Mouse (Mus musculus) regulatory T cell (primary cell): ENCODE results near the gene Stk38.
"Not testable (repeated sequence)": the region's sequence is repeated elsewhere in the genome, so short reads cannot be mapped to it uniquely, and the experiment has no call there.

Experiments used
- in situ Hi-C: fragments of 300-600 bp; cut with MboI, MseI; formaldehyde crosslinking; loops from one replicate; pipeline ENCODE4 v1.15.1; 2025; ENCODE audit warnings: high pct_unique_total_duplicates

The Stk38 gene

DNA sequence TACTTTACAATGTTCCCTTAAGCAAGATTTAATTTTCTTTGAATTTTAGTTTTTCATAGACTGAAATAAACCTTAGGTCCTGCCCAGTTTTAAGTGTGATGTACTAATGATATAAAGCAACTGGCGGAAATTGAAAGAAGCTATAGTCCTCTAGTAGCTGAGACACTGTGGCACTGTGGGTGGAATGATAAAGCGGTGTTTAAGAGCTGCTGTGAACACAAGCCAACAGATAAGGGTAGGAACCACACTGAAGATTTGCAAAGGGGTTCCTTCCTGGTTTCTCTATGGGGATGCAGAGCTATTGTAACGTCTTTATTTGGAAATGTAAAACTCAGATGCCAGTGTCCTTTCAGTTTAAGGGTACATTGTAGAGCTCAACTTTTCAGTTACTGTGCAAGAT lies 33.8 kb upstream of the Stk38 start:
- in situ Hi-C loops = not testable (repeated sequence)

DNA sequence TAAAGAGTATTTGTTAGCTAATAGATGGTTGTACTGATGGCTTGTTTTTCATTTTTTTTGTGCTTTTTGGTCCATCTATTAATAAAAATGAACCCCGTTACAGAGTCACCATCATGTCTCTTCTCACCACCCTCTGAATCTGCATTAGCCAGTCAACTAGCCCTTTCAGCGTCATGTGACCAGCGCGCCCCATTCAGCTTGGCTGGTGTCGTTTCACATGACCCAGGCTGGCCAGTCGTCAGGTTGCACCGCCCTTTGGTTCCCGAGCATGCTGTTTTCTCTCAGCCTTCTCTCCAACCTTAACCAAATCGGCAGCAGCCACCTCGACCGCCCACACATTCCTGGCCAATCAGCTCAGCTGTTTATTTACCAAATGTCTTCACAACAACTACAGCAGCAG lies 31.6 kb upstream of the Stk38 start:
- in situ Hi-C loops = no loop called here

DNA sequence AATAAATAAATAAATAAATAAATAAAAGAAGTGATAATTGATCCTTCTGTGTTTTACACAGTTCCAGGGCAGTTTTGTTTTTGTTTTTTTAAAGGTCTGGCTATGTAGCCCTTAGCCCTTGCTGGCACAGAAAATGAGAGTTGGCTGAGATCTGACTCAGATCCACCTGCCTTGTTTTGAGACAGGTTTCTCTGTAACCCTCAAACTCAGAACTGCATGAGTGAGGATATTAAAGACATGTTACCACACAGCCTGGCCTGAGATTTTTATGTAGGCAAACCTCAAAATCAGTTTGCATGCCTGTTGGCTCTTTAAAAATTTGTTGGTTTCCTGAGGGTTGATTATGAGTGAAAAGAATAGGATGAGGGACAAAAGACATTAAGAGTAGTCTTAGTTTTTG lies 27.7 kb upstream of the Stk38 start:
- in situ Hi-C loops = no loop called here

DNA sequence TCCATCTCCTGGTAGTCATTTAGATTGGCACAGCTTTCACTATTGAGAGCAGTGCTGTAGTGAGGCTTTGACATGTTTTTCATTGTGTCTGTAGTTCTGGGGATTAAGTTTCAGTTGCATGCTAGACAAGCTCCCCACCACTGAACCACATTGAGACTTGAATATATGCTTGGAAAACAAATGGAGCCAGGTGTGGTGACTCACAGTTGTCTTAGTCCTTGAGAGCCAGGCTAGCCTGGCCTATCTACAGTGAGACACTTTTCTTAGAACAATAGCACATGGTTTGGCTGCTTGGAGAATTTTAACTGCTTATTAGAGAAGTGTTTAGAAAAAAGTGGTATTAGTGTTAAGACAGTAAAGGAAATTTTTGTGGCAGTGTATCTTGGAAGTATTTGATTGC lies 26.5 kb upstream of the Stk38 start:
- in situ Hi-C loops = no loop called here

DNA sequence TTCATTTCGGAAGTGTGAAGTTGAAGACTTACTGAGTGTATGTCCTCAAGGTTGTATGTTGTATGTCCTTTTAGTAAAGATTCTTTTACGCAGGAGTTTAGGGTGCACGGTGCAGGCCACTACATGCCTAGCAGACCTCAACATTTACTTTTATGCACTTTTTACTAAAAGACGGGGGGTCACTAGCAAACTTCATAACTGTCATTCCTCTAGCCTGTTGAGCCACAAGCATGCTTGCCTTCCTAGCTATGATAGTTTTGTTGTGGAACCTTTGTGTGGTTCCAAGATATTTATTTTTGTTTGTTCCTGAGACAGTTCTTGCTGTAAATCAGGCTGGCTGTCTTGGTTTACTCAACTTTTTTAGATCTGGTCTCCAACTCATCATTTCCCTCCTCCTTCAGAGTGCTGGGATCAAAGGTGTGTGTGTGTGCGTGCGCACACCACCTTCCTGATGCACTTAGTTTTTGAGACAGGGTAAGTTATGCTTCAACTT lies 25.8 kb upstream of the Stk38 start:
- in situ Hi-C loops = no loop called here

DNA sequence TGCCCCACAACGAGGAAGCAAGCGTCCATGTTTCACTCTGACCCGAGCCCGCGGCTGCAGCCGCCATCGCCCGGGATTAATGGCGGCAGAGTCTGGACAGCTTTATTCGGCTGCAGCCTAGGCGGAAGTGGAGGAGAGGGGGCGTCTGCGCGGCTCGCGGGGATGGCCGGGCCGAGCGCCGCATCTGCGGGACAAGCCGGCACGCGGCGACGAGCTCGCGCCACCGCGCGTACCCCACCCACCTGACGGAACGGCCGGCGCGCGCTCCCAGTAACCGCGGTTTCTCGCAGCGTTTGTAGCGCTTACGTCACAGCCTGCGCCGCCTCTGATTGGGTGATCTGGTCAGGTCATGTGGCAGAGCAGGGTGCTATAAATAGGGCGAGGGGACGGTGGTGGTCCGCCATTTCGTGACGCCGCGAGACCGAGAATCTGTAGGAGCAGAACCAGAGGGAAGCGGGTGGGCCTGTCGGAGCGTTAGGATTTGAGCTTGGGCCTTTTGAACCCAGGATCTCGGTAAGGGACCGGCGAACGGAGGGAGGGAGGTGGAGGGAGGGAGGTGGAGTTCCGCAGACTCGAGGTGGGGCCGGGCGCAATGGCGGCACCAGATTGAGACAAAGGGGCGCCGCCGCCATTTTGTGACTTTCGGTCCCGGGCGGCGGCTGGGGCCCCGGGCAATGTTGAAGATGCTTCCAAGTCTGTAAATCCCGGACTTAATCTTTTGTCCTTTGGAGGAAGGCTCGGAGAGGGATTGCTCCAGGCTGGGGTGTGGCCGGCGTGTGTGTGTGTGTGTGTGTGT lies 24.7 kb upstream of the Stk38 start, which contains the start of gene Srsf3:
Gene Srsf3, plus strand, starts transcription at position 355 of the 796 bp plus-strand sequence.
- in situ Hi-C loops = no loop called here

DNA sequence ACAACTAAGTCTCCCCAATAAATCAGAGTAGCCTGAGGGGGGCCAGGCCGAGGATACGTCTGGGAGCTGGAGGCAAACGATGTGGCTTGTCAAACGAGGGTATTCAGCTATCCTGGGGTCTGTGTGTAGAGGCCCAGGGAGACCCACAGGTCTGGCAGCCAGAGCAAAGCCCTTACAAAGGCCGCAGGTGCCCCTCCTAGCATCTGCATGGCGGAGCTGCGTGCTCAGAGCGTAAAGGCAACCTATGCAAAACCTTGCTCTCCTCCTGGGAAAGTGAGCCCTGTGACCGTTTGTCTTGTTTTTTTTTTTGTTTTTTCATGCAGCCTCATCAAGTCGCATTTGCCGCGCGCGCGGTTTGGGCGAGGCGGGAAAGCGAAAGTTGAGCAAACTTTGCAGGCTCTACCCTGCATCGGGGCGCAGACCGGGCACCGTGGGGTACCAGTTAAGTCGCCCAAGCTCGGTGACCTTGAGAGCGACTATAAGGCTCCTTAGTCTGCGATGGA lies 24.0 kb upstream of the Stk38 start:
- in situ Hi-C loops = no loop called here

DNA sequence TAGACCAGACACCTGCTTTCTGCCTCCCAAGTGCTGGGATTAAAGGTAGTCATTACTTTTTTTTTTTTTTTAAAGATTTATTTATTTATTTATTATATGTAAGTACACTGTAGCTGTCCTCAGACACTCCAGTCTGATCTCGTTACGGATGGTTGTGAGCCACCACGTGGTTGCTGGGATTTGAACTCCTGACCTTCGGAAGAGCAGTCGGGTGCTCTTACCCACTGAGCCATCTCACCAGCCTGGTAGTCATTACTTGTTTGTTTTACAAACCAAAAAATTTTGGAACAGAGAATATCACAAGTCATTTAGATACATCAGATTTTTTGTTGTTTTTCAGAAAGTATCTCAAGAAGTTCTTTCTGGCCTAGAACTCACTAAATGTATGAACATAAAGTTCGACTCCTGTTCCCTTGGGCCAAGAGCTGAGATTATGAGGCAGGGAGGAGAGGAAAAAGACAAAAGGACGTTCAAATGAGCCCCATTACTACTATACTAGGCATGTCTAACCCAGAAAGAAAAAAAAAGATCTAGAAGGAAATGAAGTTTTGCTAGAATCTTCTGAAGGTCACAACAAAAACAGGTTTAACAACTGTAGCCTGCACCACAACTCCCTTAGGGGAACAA lies 23.4 kb upstream of the Stk38 start:
- in situ Hi-C loops = not testable (repeated sequence)

DNA sequence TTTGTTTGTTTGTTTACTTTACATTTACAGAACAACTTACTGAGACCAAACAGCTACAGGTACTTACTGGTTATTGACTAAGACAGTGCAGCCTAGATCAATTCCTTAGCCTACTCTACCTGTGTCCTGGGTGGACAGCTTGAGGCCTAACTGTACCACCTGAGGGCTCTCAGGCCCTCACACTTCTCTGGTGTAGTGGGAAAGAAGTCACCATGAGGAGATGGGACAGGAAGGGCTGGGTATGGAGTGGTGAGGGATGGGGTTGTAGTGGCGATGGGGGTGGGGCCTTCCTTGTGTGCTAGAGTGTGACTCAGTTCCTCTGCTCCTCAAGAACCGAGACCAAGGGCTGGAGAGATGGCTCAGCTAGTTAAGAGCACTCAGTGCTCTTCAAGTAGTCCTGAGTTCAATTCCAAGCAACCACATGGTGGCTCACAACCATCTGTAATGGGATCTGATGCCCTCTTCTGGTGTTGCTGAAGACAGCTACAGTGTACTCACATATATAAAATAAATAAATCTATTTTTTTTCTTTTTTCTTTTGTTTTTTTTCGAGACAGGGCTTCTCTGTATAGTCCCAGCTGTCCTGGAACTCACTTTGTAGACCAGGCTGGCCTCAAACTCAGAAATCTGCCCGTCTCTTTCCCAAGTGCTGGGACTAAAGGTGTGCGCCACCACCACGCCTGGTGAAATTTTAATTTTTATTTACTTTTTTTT lies 22.7 kb upstream of the Stk38 start:
- in situ Hi-C loops = no loop called here

DNA sequence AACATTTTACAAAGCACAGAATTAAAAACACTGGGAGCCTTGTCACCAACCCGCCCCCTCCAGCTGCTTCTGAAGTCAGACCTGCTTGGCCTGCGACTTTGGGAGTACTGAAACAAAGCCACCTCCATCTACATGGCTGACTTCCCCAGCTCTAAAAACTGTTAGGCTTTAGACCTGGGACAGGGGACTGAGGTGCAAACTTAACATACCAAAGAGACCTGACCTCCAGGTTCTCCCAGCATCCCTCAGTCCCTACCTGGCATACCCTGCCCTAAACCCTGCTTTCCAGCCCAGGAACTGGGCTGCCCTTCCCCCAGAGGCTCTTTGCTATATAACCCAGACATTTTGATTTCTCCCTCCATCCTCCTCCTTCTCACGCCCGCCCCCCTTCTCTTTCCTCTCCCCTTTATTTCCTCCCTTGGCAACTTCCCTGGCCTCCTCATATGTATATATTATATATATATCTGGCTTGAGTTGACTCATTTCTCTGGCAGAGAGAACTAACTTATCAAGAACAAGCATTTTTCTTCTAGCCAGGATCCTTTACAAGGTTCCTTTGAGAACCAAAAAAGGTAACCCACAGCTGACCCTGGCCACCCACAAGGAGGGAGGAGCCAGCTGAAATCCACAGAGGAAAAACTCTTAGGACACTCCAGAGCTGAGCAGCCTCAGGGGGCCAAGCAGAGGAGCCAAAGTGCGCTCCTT lies 19.0 kb upstream of the Stk38 start:
- in situ Hi-C loops = no loop called here

DNA sequence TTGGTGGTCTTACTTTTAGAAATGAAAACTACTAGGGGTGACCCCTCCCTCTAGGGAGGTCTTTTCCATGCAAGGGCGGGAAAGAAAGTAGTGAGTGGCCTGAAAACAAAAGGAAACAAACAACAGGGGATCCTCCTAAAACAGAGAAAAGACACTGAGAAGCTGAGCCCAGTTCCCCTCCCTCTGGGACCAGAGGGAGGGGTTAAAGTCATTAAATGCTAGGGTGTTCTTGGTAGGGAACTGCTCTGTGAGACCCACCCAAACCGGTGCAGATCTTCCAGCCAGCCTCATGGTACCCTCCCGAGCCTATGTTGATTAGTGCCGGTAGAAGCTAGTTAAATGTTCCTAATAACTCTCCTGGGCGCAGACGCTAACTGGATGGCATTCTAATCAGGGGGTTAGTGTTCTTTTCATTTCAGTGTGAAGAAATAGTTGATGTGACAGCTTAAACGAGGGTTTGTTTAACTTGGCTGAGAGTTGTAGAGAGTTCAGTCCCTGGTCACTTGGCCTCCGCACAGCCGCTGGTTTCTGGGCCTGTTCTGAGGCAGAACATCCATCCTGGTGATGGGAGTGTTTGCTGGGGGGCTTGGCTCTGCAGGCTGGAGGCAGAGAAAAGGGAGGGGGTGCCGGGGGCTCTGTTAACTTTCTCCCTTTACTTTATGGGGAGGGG lies 17.2 kb upstream of the Stk38 start:
- in situ Hi-C loops = no loop called here

DNA sequence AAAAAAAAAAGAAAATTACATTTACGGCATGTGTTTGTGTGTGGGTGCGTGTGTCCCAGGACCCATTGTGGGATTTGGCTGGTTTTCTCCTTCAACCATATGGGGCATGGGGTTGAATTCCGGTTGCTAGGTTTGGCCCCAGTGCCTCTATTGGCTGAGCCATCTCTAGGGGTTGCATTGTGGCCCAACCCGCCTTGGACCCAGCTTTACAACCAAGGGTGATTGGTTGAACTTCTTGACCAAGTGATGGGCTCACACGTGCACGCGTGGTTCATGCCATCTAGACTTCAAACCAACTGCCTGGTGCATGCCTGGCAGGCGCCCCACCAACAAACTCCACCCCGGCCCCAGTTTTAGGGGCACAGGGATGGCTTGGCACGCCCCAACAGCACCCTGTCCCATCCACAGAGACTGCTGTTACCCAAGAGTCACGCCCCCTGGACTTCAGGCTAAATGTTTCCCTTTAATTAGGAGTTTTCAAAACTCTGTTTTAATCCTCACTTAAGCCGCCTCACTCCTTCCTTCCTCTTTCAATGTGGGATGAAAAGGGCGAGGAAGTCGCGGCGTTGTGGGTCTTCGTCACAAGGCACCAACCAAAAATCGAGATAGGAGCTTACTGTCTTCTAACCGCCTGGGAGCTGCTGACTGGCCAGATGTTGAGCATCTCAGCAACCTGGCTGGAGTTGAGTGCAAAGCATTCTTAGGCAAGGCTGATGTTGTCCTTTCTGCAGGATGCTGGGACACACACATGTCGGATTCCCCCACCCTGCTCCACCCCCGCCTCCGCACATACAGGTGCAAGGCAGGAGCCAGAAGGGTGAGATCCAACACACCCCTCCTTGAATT lies 16.5 kb upstream of the Stk38 start:
- in situ Hi-C loops = no loop called here

DNA sequence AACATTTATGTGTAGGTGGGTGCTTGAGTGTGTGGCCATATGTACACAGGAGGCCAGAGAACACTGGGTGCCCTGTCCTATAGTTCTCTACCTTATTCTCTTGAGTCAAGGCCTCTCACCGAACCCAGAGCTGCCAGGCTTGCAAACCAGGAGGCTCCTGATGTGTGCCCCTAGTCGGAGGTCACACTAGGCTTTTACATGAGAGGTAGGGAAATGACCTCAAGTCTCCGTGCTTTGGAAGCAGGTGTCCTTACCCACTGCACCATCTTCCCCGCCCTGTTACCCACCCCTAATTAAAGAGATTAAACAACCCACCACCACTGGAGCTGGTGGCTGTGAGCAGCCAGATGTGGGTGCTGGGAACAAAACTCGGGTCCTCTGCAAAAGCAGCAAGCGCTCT lies 15.6 kb upstream of the Stk38 start:
- in situ Hi-C loops = no loop called here

DNA sequence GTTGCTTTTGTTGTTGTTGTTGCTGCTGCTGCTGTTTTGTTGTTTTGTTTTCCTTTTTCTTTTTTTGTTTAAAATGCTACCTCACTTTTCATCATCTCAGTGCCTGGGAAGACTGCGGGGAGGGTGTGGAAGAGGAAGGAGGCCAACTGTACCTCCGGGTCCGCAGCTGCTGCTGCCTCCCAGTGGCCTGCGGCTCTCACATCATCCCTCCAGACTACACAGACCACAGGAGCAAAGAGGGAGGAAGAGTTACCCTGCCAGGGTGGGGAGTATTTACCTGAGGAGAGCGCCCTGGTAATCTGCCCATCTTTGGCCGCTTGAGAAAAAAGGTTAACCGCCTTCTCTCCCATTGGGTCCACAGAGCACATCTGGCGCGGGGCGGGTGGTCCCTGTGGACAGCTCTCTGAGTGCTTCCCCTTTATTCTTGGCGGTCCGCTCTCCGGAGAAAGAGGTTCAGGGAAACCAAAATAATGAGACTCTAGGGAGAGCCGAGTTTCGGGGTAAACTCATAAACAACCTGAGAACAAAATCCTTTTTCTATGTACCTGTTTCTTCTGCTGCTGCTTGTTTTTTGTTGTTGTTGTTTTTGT lies 14.5 kb upstream of the Stk38 start:
- in situ Hi-C loops = no loop called here

DNA sequence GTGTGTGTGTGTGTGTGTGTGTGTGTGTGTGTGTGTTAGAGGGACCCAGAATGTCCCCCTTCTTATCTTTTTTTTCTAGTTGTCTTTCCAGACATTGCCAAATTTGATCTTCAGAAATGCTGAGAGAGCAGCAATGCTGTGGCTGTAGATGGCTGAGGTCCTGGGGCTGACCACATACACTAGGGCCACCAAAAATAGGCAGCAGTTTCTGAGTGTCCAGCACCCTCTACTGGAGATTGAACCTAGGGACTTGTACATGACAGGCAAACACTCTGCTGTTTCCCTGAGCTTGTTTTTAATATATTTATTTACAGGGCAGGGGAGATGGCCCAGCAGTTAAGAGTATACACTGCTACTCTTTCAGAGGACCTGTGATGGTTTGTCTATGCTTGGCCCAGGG lies 12.6 kb upstream of the Stk38 start:
- in situ Hi-C loops = no loop called here

DNA sequence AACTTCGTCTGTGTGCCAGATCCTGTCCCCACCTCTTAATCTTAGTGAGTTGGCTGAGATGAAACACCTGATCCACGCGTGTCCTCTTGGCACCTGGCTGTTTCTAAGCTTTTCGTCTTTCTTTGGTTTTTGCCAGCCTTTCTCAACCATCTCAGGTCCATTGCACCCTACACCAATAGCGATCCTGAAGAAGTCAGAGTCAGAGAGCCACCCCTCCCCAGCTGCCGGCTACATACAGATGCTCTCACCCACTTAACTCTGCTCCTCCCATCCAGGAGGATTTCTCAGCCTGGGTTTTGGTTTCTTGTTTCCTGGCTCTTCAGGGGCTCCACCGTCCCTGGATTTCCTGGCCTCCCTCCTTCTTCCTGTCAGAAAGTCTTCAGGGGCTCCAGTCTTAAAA lies 11.6 kb upstream of the Stk38 start:
- in situ Hi-C loops = no loop called here

DNA sequence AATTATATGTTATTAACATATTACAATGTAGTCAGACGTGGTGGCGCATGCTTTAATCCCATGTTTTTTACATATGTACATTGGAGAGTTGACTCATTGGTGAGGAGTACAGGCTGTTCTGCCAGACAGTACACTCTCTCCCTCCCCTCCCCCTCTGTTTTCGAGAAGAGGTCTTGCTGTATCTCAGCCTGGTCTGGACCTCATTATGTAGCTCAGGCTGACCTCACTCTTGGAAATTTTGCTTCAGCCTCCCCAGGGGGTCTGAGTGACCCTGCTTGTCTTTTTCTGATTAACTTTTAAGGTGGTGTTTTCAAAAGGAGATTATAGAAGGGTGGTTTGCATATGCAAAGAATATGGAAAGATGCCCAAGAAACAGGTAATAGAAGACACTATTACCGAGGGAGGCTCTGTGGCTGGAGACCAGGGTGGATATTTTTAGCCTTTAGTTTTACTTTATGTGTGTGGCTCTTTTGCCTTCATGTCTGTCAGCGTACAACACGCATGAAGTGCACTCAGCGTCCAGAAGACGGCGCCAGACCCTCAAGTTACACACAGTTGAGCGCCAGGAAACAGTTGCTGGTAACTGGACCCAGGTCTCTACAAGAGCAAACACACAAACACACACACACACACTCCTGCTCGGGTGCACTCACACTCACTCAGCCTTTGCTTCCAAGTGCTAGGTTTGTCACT lies 10.6 kb upstream of the Stk38 start:
- in situ Hi-C loops = no loop called here

DNA sequence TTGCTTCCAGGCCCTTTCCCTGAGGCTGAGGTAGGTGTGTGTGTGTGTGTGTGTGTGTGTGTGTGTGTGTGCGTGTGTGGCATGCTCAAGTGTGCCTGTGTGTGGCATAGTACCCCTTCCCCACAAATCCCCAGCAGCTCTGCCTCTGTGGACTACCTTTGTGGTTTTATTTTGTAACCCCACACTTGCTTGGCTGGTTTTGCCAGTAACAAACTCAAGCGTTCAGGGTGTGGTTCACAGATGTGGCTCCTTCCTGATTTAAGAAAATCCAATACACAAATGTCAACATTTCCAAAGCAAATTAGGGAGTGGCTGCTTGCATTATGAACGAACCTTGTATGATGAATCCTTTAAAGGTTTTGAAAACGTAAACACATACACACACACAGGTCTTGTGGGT lies 8.9 kb upstream of the Stk38 start:
- in situ Hi-C loops = no loop called here

DNA sequence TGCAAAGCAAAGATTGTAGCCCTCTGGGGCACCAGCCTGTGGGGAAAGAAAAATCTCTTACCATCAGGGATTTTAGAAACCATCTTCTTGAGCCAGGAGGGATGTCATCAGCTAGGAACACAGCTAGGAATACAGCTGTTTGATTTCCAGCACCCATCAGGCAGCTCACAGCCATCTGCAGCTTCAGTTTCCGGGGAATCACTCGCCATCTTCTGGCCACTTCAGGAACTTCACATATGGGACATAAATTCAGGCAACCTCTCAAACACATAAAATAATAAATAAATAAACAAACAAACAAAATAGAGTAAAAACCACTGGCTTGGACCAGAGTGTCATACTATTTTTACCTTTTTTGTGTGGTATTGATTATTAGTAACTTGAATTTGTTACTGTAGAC lies 7.8 kb upstream of the Stk38 start:
- in situ Hi-C loops = no loop called here
